Mouse (Mus musculus): ENCODE results near the gene Rangap1. TPM values are rescaled to one million over a fixed set of nuclear protein-coding genes. Genes with fewer than 3 reads are reported as not detected.

Rangap1 gene
- total and polyA plus RNA-seq, 2 experiments from 2014 or later: 31.3 to 50.6 TPM

- Histone ChIP-seq H3K9me3 (replicated peaks; ENCODE audit: control insufficient read depth, low read length) (no peaks in the 10 kb centered on the region), H3K4me1 (ENCODE audit: control insufficient read depth, insufficient read depth) (no peaks in the 10 kb centered on the region), H3K27me3 (ENCODE audit: control insufficient read depth, insufficient read depth, low read length) (peaks cover 10% of the 10 kb centered on the region; the same call in 1 of the 2 replicates), H3K4me2 (ENCODE audit: low read depth, low read length) (no peak overlapping the region), H3K36me3 (replicated peaks; ENCODE audit: control insufficient read depth, insufficient read depth, low read length) (peaks cover 23% of the 10 kb centered on the region), H3K9ac (replicated peaks; ENCODE audit: low read depth, low read length) (no peak overlapping the region), H3K4me3 (ENCODE audit: low read depth, low read length) (no peak overlapping the region), H3K27ac (ENCODE audit: low read depth) (no peak overlapping the region)
- no peak for TF ChIP-seq EP300 (IDR thresholded peaks at IDR 0.05; ENCODE audit: low read depth)
- no peak for TF ChIP-seq CTCF (IDR thresholded peaks at IDR 0.05; ENCODE audit: low read depth)
- WGBS: 43% methylated on average over 8 of the region's 8 CpGs
- no peak for DNase-seq (ENCODE audit: low spot score)
- ATAC-seq (ENCODE audit: insufficient read depth, low read depth): no peak
Measured at GRCm38 (mm10) chr15:81700601-81701000, 44.7 kb downstream of the Rangap1 start.

DNA sequence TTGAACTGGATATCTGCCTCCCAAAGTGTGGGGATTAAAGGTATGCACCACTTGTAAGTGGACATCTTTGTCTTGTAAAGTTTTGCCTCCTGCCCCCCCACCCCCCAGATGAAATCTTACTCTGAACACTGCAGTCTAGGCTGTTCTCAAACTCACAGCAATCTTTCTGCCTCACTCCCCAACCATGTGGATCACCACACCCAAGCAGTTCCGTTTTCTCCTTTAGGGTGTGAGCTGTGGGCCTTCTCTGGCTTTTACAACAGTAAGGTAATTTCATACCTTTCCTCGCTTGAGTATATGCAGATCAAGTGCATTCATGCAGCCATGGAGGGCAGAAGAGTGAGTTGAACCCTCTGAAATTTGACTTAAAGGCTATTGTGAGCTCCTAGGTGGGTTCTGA lies 45.2 kb downstream of the Rangap1 start:
- WGBS: 65% methylated on average over 2 of the region's 2 CpGs
- H3K4me1 ChIP-seq (ENCODE audit: control insufficient read depth, insufficient read depth): no peaks in the 10 kb centered on the region
- peaks cover 13% of the 10 kb centered on the region for H3K27me3 ChIP-seq (ENCODE audit: control insufficient read depth, insufficient read depth, low read length)
- no peak overlapping the region for H3K4me3 ChIP-seq (ENCODE audit: low read depth, low read length)
- no peaks in the 10 kb centered on the region for H3K9me3 ChIP-seq (replicated peaks; ENCODE audit: control insufficient read depth, low read length)
- H3K9ac ChIP-seq (replicated peaks; ENCODE audit: low read depth, low read length): no peak overlapping the region
- H3K27ac ChIP-seq (ENCODE audit: low read depth): no peak overlapping the region
- DNase-seq (ENCODE audit: low spot score) (no peak), ATAC-seq (ENCODE audit: insufficient read depth, low read depth) (no peak)
- H3K36me3 ChIP-seq (replicated peaks; ENCODE audit: control insufficient read depth, insufficient read depth, low read length): peaks cover 19% of the 10 kb centered on the region
- H3K4me2 ChIP-seq (ENCODE audit: low read depth, low read length): no peak overlapping the region
- no peak for TF ChIP-seq EP300 (IDR thresholded peaks at IDR 0.05; ENCODE audit: low read depth)
- TF ChIP-seq CTCF (IDR thresholded peaks at IDR 0.05; ENCODE audit: low read depth): no peak

DNA sequence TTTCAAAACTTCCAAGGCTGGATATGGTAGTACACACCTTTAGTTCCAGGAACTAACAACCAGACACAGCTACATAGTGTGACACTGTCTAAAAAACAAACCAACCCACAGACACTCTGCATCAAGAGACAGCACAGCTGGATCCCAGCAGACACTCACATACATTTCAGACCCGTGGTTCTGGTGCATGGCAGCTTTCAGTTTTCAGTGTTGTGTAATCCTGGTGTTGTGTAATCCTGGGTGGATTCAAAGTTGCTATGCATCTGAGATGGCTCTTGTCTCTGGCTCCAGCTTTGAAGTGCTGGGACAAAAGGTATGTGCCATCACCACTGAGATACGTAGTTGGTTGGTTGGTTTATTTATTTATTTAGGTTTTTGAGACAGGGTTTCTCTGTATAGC lies 46.8 kb downstream of the Rangap1 start:
- H3K27me3 ChIP-seq (ENCODE audit: control insufficient read depth, insufficient read depth, low read length): peaks cover 28% of the 10 kb centered on the region
- TF ChIP-seq EP300 (IDR thresholded peaks at IDR 0.05; ENCODE audit: low read depth): no peak
- TF ChIP-seq CTCF (IDR thresholded peaks at IDR 0.05; ENCODE audit: low read depth): no peak
- H3K4me3 ChIP-seq (ENCODE audit: low read depth, low read length): no peak overlapping the region
- ATAC-seq (ENCODE audit: insufficient read depth, low read depth): no peak
- H3K36me3 ChIP-seq (replicated peaks; ENCODE audit: control insufficient read depth, insufficient read depth, low read length): 0 out of 2 replicates have a peak, but pooled peaks cover 5% of the 10 kb centered on the region
- WGBS: 69% methylated on average over 2 of the region's 2 CpGs
- peaks cover 11% of the 10 kb centered on the region; the same call in 1 of the 2 replicates for H3K4me1 ChIP-seq (ENCODE audit: control insufficient read depth, insufficient read depth)
- no peak overlapping the region for H3K4me2 ChIP-seq (ENCODE audit: low read depth, low read length)
- no peaks in the 10 kb centered on the region for H3K9me3 ChIP-seq (replicated peaks; ENCODE audit: control insufficient read depth, low read length)
- H3K9ac ChIP-seq (replicated peaks; ENCODE audit: low read depth, low read length): no peak overlapping the region
- no peak for DNase-seq (ENCODE audit: low spot score)
- H3K27ac ChIP-seq (ENCODE audit: low read depth): no peak overlapping the region

DNA sequence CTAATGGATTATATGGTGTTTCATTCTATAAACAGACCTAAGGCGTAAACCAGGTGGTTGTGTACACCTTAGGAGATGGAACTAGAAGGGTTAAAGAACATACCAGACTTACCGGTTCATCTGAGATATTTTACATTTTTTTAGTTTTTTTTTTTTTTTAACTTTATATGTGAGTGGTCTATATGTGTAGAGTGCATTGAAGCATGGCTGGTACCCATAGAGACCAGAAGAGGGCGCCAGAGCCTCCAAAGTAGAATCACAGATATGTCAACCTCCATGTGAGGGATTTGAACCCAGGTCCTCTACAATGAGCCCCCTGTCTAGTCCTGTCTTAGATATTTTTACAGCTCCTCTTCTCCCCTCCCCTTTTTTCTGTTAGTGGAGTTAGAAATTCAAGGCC lies 47.5 kb downstream of the Rangap1 start:
- WGBS: 37% methylated on average over 3 of the region's 3 CpGs
- no peak overlapping the region for H3K4me2 ChIP-seq (ENCODE audit: low read depth, low read length)
- DNase-seq (ENCODE audit: low spot score): no peak

GRCm38 (mm10) chr15:81697175-81697574 lies 48.2 kb downstream of the Rangap1 start, which contains the start of gene Chadl:
Chadl (minus strand) TSS chr15:81697287.
- H3K4me2 ChIP-seq (ENCODE audit: low read depth, low read length): no peak within 1 kb of the TSS

More for the DNA sequence above, 47.5 kb downstream of the Rangap1 start:
- Histone ChIP-seq H3K9me3 (replicated peaks; ENCODE audit: control insufficient read depth, low read length) (no peaks in the 10 kb centered on the region), H3K9ac (replicated peaks; ENCODE audit: low read depth, low read length) (no peak overlapping the region), H3K27ac (ENCODE audit: low read depth) (no peak overlapping the region), H3K4me1 (ENCODE audit: control insufficient read depth, insufficient read depth) (peaks cover 14% of the 10 kb centered on the region; the same call in 1 of the 2 replicates), H3K36me3 (replicated peaks; ENCODE audit: control insufficient read depth, insufficient read depth, low read length) (no peaks in the 10 kb centered on the region), H3K27me3 (ENCODE audit: control insufficient read depth, insufficient read depth, low read length) (peaks cover 35% of the 10 kb centered on the region), H3K4me3 (ENCODE audit: low read depth, low read length) (no peak overlapping the region)
- TF ChIP-seq EP300 (IDR thresholded peaks at IDR 0.05; ENCODE audit: low read depth) (no peak), CTCF (IDR thresholded peaks at IDR 0.05; ENCODE audit: low read depth) (peak; percentile 32)
- ATAC-seq (ENCODE audit: insufficient read depth, low read depth): no peak

GRCm38 (mm10) chr15:81694891-81695290 lies 50.4 kb downstream of the Rangap1 start:
- DNase-seq (ENCODE audit: low spot score): no peak
- peak overlapping the region; percentile 75 for H3K4me2 ChIP-seq (ENCODE audit: low read depth, low read length)
- no peak for ATAC-seq (ENCODE audit: insufficient read depth, low read depth)
- TF ChIP-seq CTCF (IDR thresholded peaks at IDR 0.05; ENCODE audit: low read depth) (no peak), EP300 (IDR thresholded peaks at IDR 0.05; ENCODE audit: low read depth) (no peak)
- H3K9me3 ChIP-seq (replicated peaks; ENCODE audit: control insufficient read depth, low read length): no peaks in the 10 kb centered on the region
- peaks cover 14% of the 10 kb centered on the region; the same call in 1 of the 2 replicates for H3K4me1 ChIP-seq (ENCODE audit: control insufficient read depth, insufficient read depth)
- WGBS: 39% methylated on average over 16 of the region's 19 CpGs
- no peaks in the 10 kb centered on the region for H3K36me3 ChIP-seq (replicated peaks; ENCODE audit: control insufficient read depth, insufficient read depth, low read length)
- H3K4me3 ChIP-seq (ENCODE audit: low read depth, low read length): peak overlapping the region; percentile 50
- H3K9ac ChIP-seq (replicated peaks; ENCODE audit: low read depth, low read length): peak overlapping the region; percentile 56
- H3K27ac ChIP-seq (ENCODE audit: low read depth): no peak overlapping the region
- peaks cover 49% of the 10 kb centered on the region for H3K27me3 ChIP-seq (ENCODE audit: control insufficient read depth, insufficient read depth, low read length)

More at GRCm38 (mm10) chr15:81697175-81697574, 48.2 kb downstream of the Rangap1 start, which contains the start of gene Chadl:
- no peak for ATAC-seq (ENCODE audit: insufficient read depth, low read depth)
- WGBS: 61% methylated on average over 7 of the region's 7 CpGs
- peaks cover 42% of the 10 kb centered on the region for H3K27me3 ChIP-seq (ENCODE audit: control insufficient read depth, insufficient read depth, low read length)
- no peak for TF ChIP-seq EP300 (IDR thresholded peaks at IDR 0.05; ENCODE audit: low read depth)
- no peak for TF ChIP-seq CTCF (IDR thresholded peaks at IDR 0.05; ENCODE audit: low read depth)
- no peaks in the 10 kb centered on the region for H3K9me3 ChIP-seq (replicated peaks; ENCODE audit: control insufficient read depth, low read length)
- no peak within 1 kb of the TSS for H3K27ac ChIP-seq (ENCODE audit: low read depth)
- no peak for DNase-seq (ENCODE audit: low spot score)
- peaks cover 14% of the 10 kb centered on the region; the same call in 1 of the 2 replicates for H3K4me1 ChIP-seq (ENCODE audit: control insufficient read depth, insufficient read depth)
- no peak within 1 kb of the TSS for H3K4me3 ChIP-seq (ENCODE audit: low read depth, low read length)
- no peak within 1 kb of the TSS for H3K9ac ChIP-seq (replicated peaks; ENCODE audit: low read depth, low read length)
- no peaks in the 10 kb centered on the region for H3K36me3 ChIP-seq (replicated peaks; ENCODE audit: control insufficient read depth, insufficient read depth, low read length)
